Mouse (Mus musculus): ENCODE measurements around the gene Wfdc12.

GRCm38 (mm10) chr2:164183340-164183739 is 7.1 kb downstream of the Wfdc12 start:
- TF ChIP-seq CTCF (IDR thresholded peaks at IDR 0.05; ENCODE audit: low read depth, low read length) (no peak), POLR2A (IDR thresholded peaks at IDR 0.05; ENCODE audit: extremely low read depth, insufficient read depth, low read length) (no peak)
